Mouse (Mus musculus) testis, adult 2 months (tissue): ENCODE measurements around the gene Mtus2.

Experiments
- CTCF ChIP-seq: fragments of 200-500 bp; IDR thresholded peaks from 2 replicates; pipeline ENCODE4 v1.5.1; 2012; ENCODE audit warnings: low read depth, mild to moderate bottlenecking, inconsistent platforms, low read length, moderate library complexity; ENCODE audit not compliant: control insufficient read depth, insufficient read depth, insufficient replicate concordance
- POLR2A ChIP-seq: fragments of 200-500 bp; IDR thresholded peaks from 2 replicates; pipeline ENCODE4 v1.6.1; 2012; ENCODE audit warnings: low read depth, mild to moderate bottlenecking, inconsistent platforms, low read length, moderate library complexity; ENCODE audit not compliant: control insufficient read depth

GRCm38 (mm10) chr5:147959088-147959487, 2.0 kb downstream of the Mtus2 start:
- no peak for TF ChIP-seq CTCF
- TF ChIP-seq POLR2A, result no peak
